Mouse (Mus musculus) kidney, embryonic 16.5 days (tissue): ENCODE measurements around the gene Vwa5b1. TPM values are rescaled to one million over a fixed set of nuclear protein-coding genes. Genes with fewer than 3 reads are reported as not detected.

Source experiments
- ATAC-seq: fragments of 200-750 bp; cut with Nextera tagmentation; 2 replicates; pipeline ENCODE4 v1.8.0; 2017; ENCODE audit warnings: moderate TSS enrichment; ENCODE audit not compliant: low FRiP score, low TSS enrichment
- H3K27ac ChIP-seq: fragments of 300-500 bp; sonication (generic); 2 replicates; pipeline ENCODE4 v1.5.1; 2014; ENCODE audit warnings: low read length
- H3K27me3 ChIP-seq: fragments of 300-500 bp; sonication (generic); 2 replicates; pipeline ENCODE4 v1.6.1; 2014; ENCODE audit warnings: low read length, control low read depth, mixed read lengths; ENCODE audit not compliant: insufficient read depth
- H3K36me3 ChIP-seq: fragments of 300-500 bp; sonication (generic); 2 replicates; pipeline ENCODE4 v1.6.1; 2014; ENCODE audit warnings: low read length, control low read depth, mixed read lengths; ENCODE audit not compliant: insufficient read depth
- H3K4me1 ChIP-seq: fragments of 300-500 bp; sonication (generic); 2 replicates; pipeline ENCODE4 v1.6.1; 2014; ENCODE audit warnings: low read length, control low read depth, mixed read lengths; ENCODE audit not compliant: insufficient read depth
- H3K4me2 ChIP-seq: fragments of 300-500 bp; sonication (generic); replicated peaks from 2 replicates; pipeline ENCODE4 v1.6.1; 2014; ENCODE audit warnings: low read depth, low read length
- H3K4me3 ChIP-seq: fragments of 300-500 bp; sonication (generic); 2 replicates; pipeline ENCODE4 v1.5.1; 2014; ENCODE audit warnings: mild to moderate bottlenecking, low read length
- H3K9ac ChIP-seq: fragments of 300-500 bp; sonication (generic); replicated peaks from 2 replicates; pipeline ENCODE4 v1.6.1; 2014; ENCODE audit warnings: low read length
- H3K9me3 ChIP-seq: fragments of 300-500 bp; sonication (generic); 2 replicates; pipeline ENCODE4 v1.6.1; 2016; ENCODE audit warnings: low read length, control low read depth
- WGBS: fragments of 180-500 bp; shearing (Covaris S2); extraction: QIAGEN DNeasy Blood & Tissue Kit; methylation state at CpG from one replicate; pipeline ENCODE4 v1.1.7; 2014; 5-methylcytosine and 5-hydroxymethylcytosine counted together
- polyA plus RNA-seq: library from polyadenylated mRNA; unstranded; fragments of >200 nt; fragmentation: Nextera tagmentation; extraction: Ambion mirVana; gene quantifications from 2 replicates; pipeline ENCODE4 v1.2.1, GENCODE M21; 2015

Gene Vwa5b1
- polyA plus RNA-seq, 1 experiment from 2014 or later, result 0.15 TPM

DNA sequence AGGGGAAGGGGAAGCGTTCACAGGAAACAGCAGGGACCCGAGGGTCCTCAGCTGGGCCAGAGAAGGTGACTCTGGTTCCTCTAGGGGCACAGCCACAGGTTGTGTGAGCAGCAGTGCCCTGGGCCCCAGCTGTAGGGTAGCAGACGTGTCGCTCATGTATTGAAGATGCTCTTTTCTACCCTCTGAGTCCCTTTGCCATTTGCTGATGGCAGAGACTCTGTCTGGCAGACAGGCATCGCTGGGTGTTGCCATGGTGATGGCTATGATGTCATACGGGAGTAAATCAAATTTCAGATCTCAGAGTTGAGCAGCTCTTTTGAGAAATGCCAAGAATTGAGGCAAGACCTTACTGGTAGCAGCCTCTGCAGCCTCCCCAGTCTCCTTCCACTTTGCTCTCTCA, 17.4 kb upstream of the Vwa5b1 start:
- Histone ChIP-seq H3K4me2 (no peak overlapping the region), H3K27ac (no peak overlapping the region), H3K4me1 (no peaks in the 10 kb centered on the region), H3K9me3 (no peaks in the 10 kb centered on the region), H3K36me3 (no peaks in the 10 kb centered on the region), H3K9ac (no peak overlapping the region), H3K4me3 (no peak overlapping the region), H3K27me3 (no peaks in the 10 kb centered on the region)
- WGBS, result 53% methylated on average over 6 of the region's 6 CpGs
- ATAC-seq, result no peak

GRCm38 (mm10) chr4:138651881-138652280, 16.2 kb upstream of the Vwa5b1 start:
- Histone ChIP-seq H3K9me3 (no peaks in the 10 kb centered on the region), H3K27ac (no peak overlapping the region), H3K27me3 (no peaks in the 10 kb centered on the region), H3K36me3 (no peaks in the 10 kb centered on the region), H3K4me3 (no peak overlapping the region), H3K4me1 (0 out of 2 replicates have a peak, but pooled peaks cover 10% of the 10 kb centered on the region), H3K4me2 (no peak overlapping the region), H3K9ac (no peak overlapping the region)
- ATAC-seq, result no peak
- WGBS, result 94% methylated on average over 4 of the region's 4 CpGs

- no peaks in the 10 kb centered on the region for H3K9me3 ChIP-seq
- 0 out of 2 replicates have a peak, but pooled peaks cover 10% of the 10 kb centered on the region for H3K4me1 ChIP-seq
- no peak overlapping the region for H3K9ac ChIP-seq
- no peak overlapping the region for H3K4me2 ChIP-seq
- peak; percentile 88 for ATAC-seq
- no peaks in the 10 kb centered on the region for H3K36me3 ChIP-seq
- 36% methylated on average over 3 of the region's 3 CpGs for WGBS
- no peaks in the 10 kb centered on the region for H3K27me3 ChIP-seq
- peak overlapping the region; percentile 50 for H3K27ac ChIP-seq
- no peak overlapping the region for H3K4me3 ChIP-seq
Observed at GRCm38 (mm10) chr4:138648096-138648635, 12.5 kb upstream of the Vwa5b1 start.

DNA sequence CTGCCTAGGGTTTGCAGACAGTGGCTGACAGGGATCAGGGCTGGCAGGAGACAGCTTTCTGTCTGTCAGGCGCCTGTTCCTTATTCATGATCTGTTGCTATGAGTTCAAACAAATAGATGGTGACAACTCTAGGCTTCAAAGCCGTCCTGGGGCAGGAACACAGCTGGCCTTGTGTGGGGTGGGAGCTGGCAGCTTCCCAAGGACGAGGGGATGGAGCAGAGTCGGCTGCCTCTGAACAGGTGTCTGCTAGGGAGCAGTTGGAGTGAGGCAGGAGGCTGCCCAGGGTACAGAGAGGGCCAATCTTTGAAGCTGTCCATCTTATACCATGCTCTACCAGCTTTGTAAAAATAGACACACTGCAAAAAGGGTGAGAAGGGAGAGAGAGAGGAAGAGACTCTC, 6.6 kb upstream of the Vwa5b1 start:
- no peak overlapping the region for H3K4me2 ChIP-seq
- no peaks in the 10 kb centered on the region for H3K9me3 ChIP-seq
- WGBS, result 29% methylated on average over 4 of the region's 4 CpGs
- H3K27ac ChIP-seq, result no peak overlapping the region
- no peak overlapping the region for H3K4me3 ChIP-seq
- 0 out of 2 replicates have a peak, but pooled peaks cover 4% of the 10 kb centered on the region for H3K4me1 ChIP-seq
- H3K9ac ChIP-seq, result no peak overlapping the region
- H3K36me3 ChIP-seq, result no peaks in the 10 kb centered on the region
- H3K27me3 ChIP-seq, result no peaks in the 10 kb centered on the region
- ATAC-seq, result no peak

- Histone ChIP-seq H3K27me3 (no peaks in the 10 kb centered on the region), H3K27ac (no peak overlapping the region), H3K4me2 (no peak overlapping the region), H3K9ac (no peak overlapping the region), H3K36me3 (no peaks in the 10 kb centered on the region), H3K4me1 (peaks cover 8% of the 10 kb centered on the region), H3K4me3 (no peak overlapping the region), H3K9me3 (no peaks in the 10 kb centered on the region)
- 44% methylated on average over 4 of the region's 4 CpGs for WGBS
- no peak for ATAC-seq
Observed at GRCm38 (mm10) chr4:138636146-138636511, 445 bp upstream of the Vwa5b1 start.

GRCm38 (mm10) chr4:138628256-138628655, 7.4 kb downstream of the Vwa5b1 start:
- no peak for ATAC-seq
- H3K4me3 ChIP-seq, result no peak overlapping the region
- H3K27ac ChIP-seq, result no peak overlapping the region
- H3K9me3 ChIP-seq, result no peaks in the 10 kb centered on the region
- no peaks in the 10 kb centered on the region for H3K36me3 ChIP-seq
- H3K4me2 ChIP-seq, result no peak overlapping the region
- WGBS, result 45% methylated on average over 5 of the region's 5 CpGs
- no peaks in the 10 kb centered on the region for H3K27me3 ChIP-seq
- no peaks in the 10 kb centered on the region for H3K4me1 ChIP-seq
- no peak overlapping the region for H3K9ac ChIP-seq

- 0 out of 2 replicates have a peak, but pooled peaks have one; percentile 12 for ATAC-seq
Observed at GRCm38 (mm10) chr4:138614454-138614853, 21.2 kb downstream of the Vwa5b1 start.

DNA sequence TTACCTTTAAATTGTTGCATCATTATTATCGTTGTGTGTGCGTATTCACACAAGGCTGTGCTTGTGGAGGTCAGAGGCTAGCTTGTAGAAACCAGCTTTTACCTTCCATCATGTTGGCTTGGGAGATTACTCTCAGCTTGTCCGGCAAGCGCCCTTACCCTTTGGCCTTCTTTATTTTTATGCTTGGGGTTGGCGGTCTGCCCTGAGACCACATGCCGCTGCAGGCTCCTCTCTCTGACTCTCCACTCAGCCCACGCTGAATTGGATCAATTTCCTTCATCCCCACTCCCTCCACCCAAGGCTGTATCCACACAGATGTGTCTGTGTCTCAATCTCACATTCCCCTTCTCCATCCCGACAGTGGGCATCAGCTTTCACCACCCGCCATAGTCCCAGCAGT, 33.8 kb downstream of the Vwa5b1 start:
- H3K4me3 ChIP-seq, result no peak overlapping the region

More at GRCm38 (mm10) chr4:138614454-138614853, 21.2 kb downstream of the Vwa5b1 start:
- Histone ChIP-seq H3K9me3 (no peaks in the 10 kb centered on the region), H3K4me2 (no peak overlapping the region), H3K9ac (no peak overlapping the region), H3K4me3 (no peak overlapping the region), H3K4me1 (no peaks in the 10 kb centered on the region), H3K27me3 (no peaks in the 10 kb centered on the region), H3K36me3 (no peaks in the 10 kb centered on the region), H3K27ac (no peak overlapping the region)
- WGBS, result 16% methylated on average over 8 of the region's 8 CpGs

GRCm38 (mm10) chr4:138597904-138598347, 37.8 kb downstream of the Vwa5b1 start:
- Histone ChIP-seq H3K27me3 (no peaks in the 10 kb centered on the region), H3K4me3 (no peak overlapping the region), H3K4me2 (no peak overlapping the region), H3K36me3 (no peaks in the 10 kb centered on the region), H3K4me1 (peaks cover 13% of the 10 kb centered on the region), H3K9ac (no peak overlapping the region), H3K27ac (no peak overlapping the region), H3K9me3 (no peaks in the 10 kb centered on the region)
- no peak for ATAC-seq
- WGBS, result 5% methylated on average over 7 of the region's 7 CpGs

More for the DNA sequence above, 33.8 kb downstream of the Vwa5b1 start:
- Histone ChIP-seq H3K9ac (no peak overlapping the region), H3K27ac (no peak overlapping the region), H3K36me3 (no peaks in the 10 kb centered on the region), H3K27me3 (no peaks in the 10 kb centered on the region), H3K4me1 (peaks cover 11% of the 10 kb centered on the region), H3K4me2 (no peak overlapping the region), H3K9me3 (no peaks in the 10 kb centered on the region)
- no peak for ATAC-seq
- WGBS, result 57% methylated on average over 9 of the region's 9 CpGs

- no peaks in the 10 kb centered on the region for H3K9me3 ChIP-seq
- H3K4me3 ChIP-seq, result no peak overlapping the region
- no peaks in the 10 kb centered on the region for H3K36me3 ChIP-seq
- 40% methylated on average over 12 of the region's 12 CpGs for WGBS
- H3K27ac ChIP-seq, result no peak overlapping the region
- no peaks in the 10 kb centered on the region for H3K27me3 ChIP-seq
- H3K9ac ChIP-seq, result no peak overlapping the region
- peaks cover 13% of the 10 kb centered on the region for H3K4me1 ChIP-seq
- ATAC-seq, result no peak
- no peak overlapping the region for H3K4me2 ChIP-seq
Observed at GRCm38 (mm10) chr4:138596391-138597130, 39.1 kb downstream of the Vwa5b1 start.
